Mouse (Mus musculus): ENCODE results near the gene Itgam.

GRCm38 (mm10) chr7:128139611-128140010 lies 77.2 kb downstream of the Itgam start:
- no peak for TF ChIP-seq CTCF (IDR thresholded peaks at IDR 0.05; ENCODE audit: borderline replicate concordance, extremely low read depth, insufficient read depth, insufficient read length)
- TF ChIP-seq POLR2A (IDR thresholded peaks at IDR 0.05; ENCODE audit: borderline replicate concordance, extremely low read depth, insufficient read depth, insufficient read length, poor library complexity, severe bottlenecking) = no peak

Measured in brain, embryonic 14.5 days (tissue).